Mouse (Mus musculus): Measurements from ENCODE around the gene Zdhhc13. TPM values are rescaled to one million over a fixed set of nuclear protein-coding genes. Genes with fewer than 3 reads are reported as not detected.

Gene Zdhhc13
- total RNA-seq, 1 experiment from 2014 or later: 23.1 TPM

DNA sequence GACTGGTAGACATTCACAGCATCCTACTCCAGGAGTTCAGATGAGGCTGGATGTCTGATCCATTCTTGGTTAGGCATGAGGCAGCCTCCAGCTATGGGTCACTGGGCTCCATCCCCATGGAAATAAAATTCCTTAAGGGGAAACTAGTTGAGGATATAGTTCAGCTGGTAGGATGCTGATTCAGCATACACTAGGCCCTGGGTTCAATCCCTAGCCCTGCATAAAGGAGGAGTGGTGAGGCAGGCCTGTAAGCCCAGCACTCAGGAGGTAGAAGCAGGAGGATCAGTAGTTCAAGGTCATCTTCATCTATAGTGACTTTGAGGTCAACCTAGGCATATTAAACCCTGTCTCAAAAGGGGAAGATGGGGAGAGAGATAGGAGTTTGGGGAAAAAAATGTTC, 75.4 kb downstream of the Zdhhc13 start:
- no peak for ATAC-seq (replicated peaks; ENCODE audit: insufficient number of reproducible peaks, low FRiP score, low TSS enrichment, poor library complexity, severe bottlenecking)

DNA sequence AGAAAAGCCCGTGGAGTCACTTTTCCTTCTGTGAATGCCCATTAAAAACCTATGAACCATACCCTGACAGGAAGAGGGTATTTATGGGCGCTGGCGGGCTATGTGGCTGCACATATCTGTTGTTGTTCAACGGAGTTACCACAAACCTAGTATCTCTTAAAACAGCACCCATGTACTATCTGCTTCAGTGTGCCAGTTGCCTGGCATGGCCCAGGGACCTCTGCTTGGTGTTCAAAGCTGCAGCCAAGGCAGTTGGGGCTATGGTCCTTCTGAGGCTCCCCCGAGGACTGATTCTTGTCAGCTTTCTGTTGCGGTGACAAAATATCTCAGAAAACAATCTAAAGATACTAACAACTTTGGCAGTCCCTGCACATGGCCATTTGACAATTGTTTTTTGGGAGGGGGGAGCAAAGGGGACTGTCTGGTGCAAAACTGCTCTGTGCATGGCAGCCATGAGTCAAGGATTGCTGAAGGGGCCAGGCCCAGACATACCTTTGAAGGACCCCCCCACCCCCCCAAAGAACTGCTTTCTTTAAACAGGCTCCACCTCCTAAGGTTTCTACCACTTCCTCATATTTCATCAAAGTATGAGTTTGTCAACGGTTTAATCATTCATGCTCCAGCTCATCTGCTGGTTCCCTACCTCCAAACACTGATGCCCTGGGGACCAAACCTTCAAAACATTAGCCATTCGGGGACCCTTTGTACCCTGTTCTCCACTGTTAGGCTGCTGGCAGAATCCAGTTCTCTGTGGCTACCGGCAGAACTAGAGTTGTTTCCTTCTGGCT, 76.1 kb downstream of the Zdhhc13 start:
- no peak for ATAC-seq (replicated peaks; ENCODE audit: insufficient number of reproducible peaks, low FRiP score, low TSS enrichment, poor library complexity, severe bottlenecking)

DNA sequence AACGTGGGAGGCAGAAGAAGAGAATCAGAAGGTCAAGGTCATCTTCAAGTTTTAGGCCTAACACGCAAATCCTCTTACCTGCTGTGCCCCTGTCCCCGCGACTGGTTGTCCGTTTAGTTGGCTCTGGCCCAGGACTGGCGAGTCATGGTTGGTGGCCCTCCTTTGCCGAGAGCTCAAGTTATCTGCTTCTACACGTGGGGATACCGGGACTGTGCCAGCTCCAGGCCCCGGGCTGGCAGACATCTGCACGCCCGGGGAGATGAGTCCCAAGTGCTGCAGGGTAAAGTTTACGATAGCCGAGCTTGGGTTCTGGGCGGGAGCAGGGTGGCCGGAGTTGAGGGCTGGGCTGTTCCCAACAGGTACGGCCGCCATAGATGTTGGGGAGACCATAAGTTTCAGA, 78.8 kb downstream of the Zdhhc13 start:
- ATAC-seq (replicated peaks; ENCODE audit: insufficient number of reproducible peaks, low FRiP score, low TSS enrichment, poor library complexity, severe bottlenecking): no peak

- ATAC-seq (replicated peaks; ENCODE audit: insufficient number of reproducible peaks, low FRiP score, low TSS enrichment, poor library complexity, severe bottlenecking): no peak
Observed at GRCm38 (mm10) chr7:48870144-48870543, 81.3 kb downstream of the Zdhhc13 start.

DNA sequence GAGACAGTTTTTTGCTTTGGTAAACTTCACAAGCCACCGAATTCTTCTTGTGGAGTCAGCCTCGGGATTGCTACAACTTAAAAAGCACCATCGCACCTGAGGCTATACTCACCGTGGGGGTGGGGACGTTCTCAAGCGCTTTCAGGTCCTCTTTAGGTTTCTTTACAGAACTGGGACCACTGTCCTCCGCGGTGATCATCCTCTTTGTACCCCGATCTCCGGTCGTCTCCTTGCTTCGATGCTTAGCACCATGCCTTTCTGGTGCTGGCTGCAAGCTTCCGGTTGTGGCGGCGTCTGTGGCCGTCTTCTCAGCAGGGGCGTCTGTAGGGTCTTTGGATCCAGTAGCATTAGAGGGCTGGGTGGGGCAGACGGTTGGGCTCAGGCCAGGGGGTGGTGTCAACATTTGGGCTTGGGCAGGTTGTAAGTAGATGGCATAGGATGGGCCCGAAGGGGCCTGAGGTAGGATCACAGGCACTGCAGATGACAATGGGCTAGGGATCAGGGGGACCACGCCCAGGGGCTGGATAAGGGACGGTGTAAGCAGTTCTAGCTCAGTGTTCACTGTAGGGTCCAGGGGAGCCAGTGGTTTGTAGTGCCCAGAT, 81.9 kb downstream of the Zdhhc13 start:
- ATAC-seq (replicated peaks; ENCODE audit: insufficient number of reproducible peaks, low FRiP score, low TSS enrichment, poor library complexity, severe bottlenecking): no peak

- ATAC-seq (replicated peaks; ENCODE audit: insufficient number of reproducible peaks, low FRiP score, low TSS enrichment, poor library complexity, severe bottlenecking): no peak
Observed at GRCm38 (mm10) chr7:48871292-48871691, 82.5 kb downstream of the Zdhhc13 start.

GRCm38 (mm10) chr7:48875096-48875495, 86.3 kb downstream of the Zdhhc13 start:
- ATAC-seq (replicated peaks; ENCODE audit: insufficient number of reproducible peaks, low FRiP score, low TSS enrichment, poor library complexity, severe bottlenecking): no peak

GRCm38 (mm10) chr7:48876526-48876925, 87.7 kb downstream of the Zdhhc13 start:
- ATAC-seq (replicated peaks; ENCODE audit: insufficient number of reproducible peaks, low FRiP score, low TSS enrichment, poor library complexity, severe bottlenecking): 0 out of 2 replicates have a peak, but pooled peaks have one; percentile 10

Other genes with a start within 250 kb of the Zdhhc13 start
- gene Mrgprb2, start 230.9 kb upstream of the Zdhhc13 start, total RNA-seq (2017): not detected in 3 replicates
- gene Mrgprb3, start 145.2 kb upstream of the Zdhhc13 start, total RNA-seq (2017): not detected in 3 replicates
- 0.57 to 6.0 TPM (median 1.6 TPM) in 3 replicates for gene Csrp3, start 59.0 kb downstream of the Zdhhc13 start, total RNA-seq (2017)
- 1.5 to 5.0 TPM (median 4.3 TPM) in 3 replicates for gene E2f8, start 92.6 kb downstream of the Zdhhc13 start, total RNA-seq (2017)
- gene Nav2, start 119.7 kb downstream of the Zdhhc13 start, total RNA-seq (2017): 1.5 to 2.0 TPM (median 1.9 TPM) in 3 replicates

Measured in monocyte, adult 5-6 weeks (primary cell).